Mouse (Mus musculus) midbrain, embryonic 13.5 days (tissue): ENCODE results near the gene Tsen34. TPM values are rescaled to one million over a fixed set of nuclear protein-coding genes. Genes with fewer than 3 reads are reported as not detected.
"Not testable (repeated sequence)": the region's sequence is repeated elsewhere in the genome, so short reads cannot be mapped to it uniquely, and the experiment has no call there.

ENCODE experiments used
- ATAC-seq: fragments of 200-750 bp; cut with Nextera tagmentation; 2 replicates; pipeline ENCODE4 v1.8.0; 2017; ENCODE audit warnings: mild to moderate bottlenecking, moderate TSS enrichment, moderate library complexity
- H3K27ac ChIP-seq: fragments of 300-500 bp; sonication (generic); 2 replicates; pipeline ENCODE4 v1.5.1; 2015; ENCODE audit warnings: inconsistent platforms, mild to moderate bottlenecking, moderate library complexity
- H3K27me3 ChIP-seq: fragments of 300-500 bp; sonication (generic); 2 replicates; pipeline ENCODE4 v1.6.1; 2015; ENCODE audit warnings: mild to moderate bottlenecking, inconsistent platforms
- H3K36me3 ChIP-seq: fragments of 300-500 bp; sonication (generic); 2 replicates; pipeline ENCODE4 v1.6.1; 2015; ENCODE audit warnings: mild to moderate bottlenecking, inconsistent platforms
- H3K4me1 ChIP-seq: fragments of 300-500 bp; sonication (generic); replicated peaks from 2 replicates; pipeline ENCODE4 v1.6.1; 2015; ENCODE audit warnings: inconsistent platforms
- H3K4me2 ChIP-seq: fragments of 300-500 bp; sonication (generic); replicated peaks from 2 replicates; pipeline ENCODE4 v1.6.1; 2015; ENCODE audit warnings: moderate library complexity, mild to moderate bottlenecking, inconsistent platforms
- H3K4me3 ChIP-seq: fragments of 300-500 bp; sonication (generic); replicated peaks from 2 replicates; pipeline ENCODE4 v1.5.1; 2015; ENCODE audit warnings: mild to moderate bottlenecking, inconsistent platforms
- H3K9ac ChIP-seq: fragments of 300-500 bp; sonication (generic); replicated peaks from 2 replicates; pipeline ENCODE4 v1.6.1; 2015; ENCODE audit warnings: mild to moderate bottlenecking, inconsistent platforms
- H3K9me3 ChIP-seq: fragments of 300-500 bp; sonication (generic); 2 replicates; pipeline ENCODE4 v1.6.1; 2016; ENCODE audit warnings: mild to moderate bottlenecking, inconsistent platforms
- WGBS: fragments of 180-500 bp; shearing (Covaris S2); methylation state at CpG from one replicate; pipeline ENCODE4 v1.1.7; 2015; 5-methylcytosine and 5-hydroxymethylcytosine counted together
- polyA plus RNA-seq: library from polyadenylated mRNA; unstranded; fragments of >200 nt; fragmentation: Nextera tagmentation; extraction: Ambion mirVana; gene quantifications from 2 replicates; pipeline ENCODE4 v1.2.1, GENCODE M21; 2015

Tsen34 gene
- polyA plus RNA-seq, 1 experiment from 2014 or later = 225 TPM

GRCm38 (mm10) chr7:3692987-3693808 is 535 bp downstream of the Tsen34 start, which contains the start of gene Mboat7:
Mboat7 (minus strand) TSS chr7:3693523.
- no peaks in the 10 kb centered on the region for H3K9me3 ChIP-seq
- peak within 1 kb of the TSS; percentile 87 for H3K4me2 ChIP-seq
- peak within 1 kb of the TSS; percentile 75 for H3K4me3 ChIP-seq
- H3K36me3 ChIP-seq = peaks cover 25% of the 10 kb centered on the region
- H3K27ac ChIP-seq = peak within 1 kb of the TSS; percentile 91
- 0 out of 2 replicates have a peak, but pooled peaks cover 3% of the 10 kb centered on the region for H3K27me3 ChIP-seq
- H3K9ac ChIP-seq = peak within 1 kb of the TSS; percentile 91
- peaks cover 29% of the 10 kb centered on the region for H3K4me1 ChIP-seq
- peak; percentile 94 for ATAC-seq
- WGBS = 1% methylated on average over 55 of the region's 55 CpGs

- ATAC-seq = no peak
- H3K4me1 ChIP-seq = peaks cover 29% of the 10 kb centered on the region
- no peaks in the 10 kb centered on the region for H3K9me3 ChIP-seq
- H3K27ac ChIP-seq = peak overlapping the region; percentile 91
- peak overlapping the region; percentile 87 for H3K4me2 ChIP-seq
- H3K9ac ChIP-seq = peak overlapping the region; percentile 84
- WGBS = under 1% methylated on average over 18 of the region's 18 CpGs
- 0 out of 2 replicates have a peak, but pooled peaks cover 3% of the 10 kb centered on the region for H3K27me3 ChIP-seq
- peaks cover 25% of the 10 kb centered on the region for H3K36me3 ChIP-seq
- peak overlapping the region; percentile 75 for H3K4me3 ChIP-seq
Observed at GRCm38 (mm10) chr7:3693809-3694075, 1.1 kb downstream of the Tsen34 start.

- Histone ChIP-seq H3K9ac (peak overlapping the region; percentile 84), H3K9me3 (no peaks in the 10 kb centered on the region), H3K4me3 (peak overlapping the region; percentile 75), H3K36me3 (peaks cover 29% of the 10 kb centered on the region), H3K27me3 (0 out of 2 replicates have a peak, but pooled peaks cover 3% of the 10 kb centered on the region), H3K4me1 (peaks cover 29% of the 10 kb centered on the region), H3K27ac (peak overlapping the region; percentile 91), H3K4me2 (peak overlapping the region; percentile 87)
- WGBS = under 1% methylated on average over 55 of the region's 55 CpGs
- peak; percentile 22 for ATAC-seq
Observed at GRCm38 (mm10) chr7:3694076-3694948, 1.6 kb downstream of the Tsen34 start.

GRCm38 (mm10) chr7:3694949-3695305 is 2.3 kb downstream of the Tsen34 start:
- peaks cover 35% of the 10 kb centered on the region for H3K36me3 ChIP-seq
- H3K4me1 ChIP-seq = peaks cover 29% of the 10 kb centered on the region
- H3K9ac ChIP-seq = peak overlapping the region; percentile 84
- H3K27ac ChIP-seq = peak overlapping the region; percentile 91
- 5% methylated on average over 9 of the region's 9 CpGs for WGBS
- not testable (repeated sequence) for H3K9me3 ChIP-seq, ATAC-seq, H3K27me3 ChIP-seq
- H3K4me3 ChIP-seq = peak overlapping the region; percentile 75
- H3K4me2 ChIP-seq = peak overlapping the region; percentile 87

GRCm38 (mm10) chr7:3698471-3698870 is 5.8 kb downstream of the Tsen34 start:
- no peak overlapping the region for H3K4me3 ChIP-seq
- H3K36me3 ChIP-seq = peaks cover 46% of the 10 kb centered on the region
- WGBS = 94% methylated on average over 6 of the region's 6 CpGs
- H3K27ac ChIP-seq = no peak overlapping the region
- H3K4me1 ChIP-seq = peaks cover 19% of the 10 kb centered on the region
- no peak overlapping the region for H3K9ac ChIP-seq
- H3K27me3 ChIP-seq = no peaks in the 10 kb centered on the region
- no peak overlapping the region for H3K4me2 ChIP-seq
- no peak for ATAC-seq
- no peaks in the 10 kb centered on the region for H3K9me3 ChIP-seq

GRCm38 (mm10) chr7:3703148-3703878 is 10.7 kb downstream of the Tsen34 start:
- Histone ChIP-seq H3K27me3 (no peaks in the 10 kb centered on the region), H3K9ac (peak overlapping the region; percentile 45), H3K4me2 (peak overlapping the region; percentile 94), H3K36me3 (peaks cover 57% of the 10 kb centered on the region), H3K9me3 (no peaks in the 10 kb centered on the region), H3K27ac (peak overlapping the region; percentile 94), H3K4me3 (peak overlapping the region; percentile 93), H3K4me1 (peaks cover 30% of the 10 kb centered on the region)
- 22% methylated on average over 6 of the region's 6 CpGs for WGBS
- ATAC-seq = peak; percentile 61

- Histone ChIP-seq H3K27ac (peak within 1 kb of the TSS; percentile 94), H3K4me3 (peak within 1 kb of the TSS; percentile 93), H3K4me1 (peaks cover 30% of the 10 kb centered on the region), H3K9ac (peak within 1 kb of the TSS; percentile 87), H3K4me2 (peak within 1 kb of the TSS; percentile 94), H3K27me3 (no peaks in the 10 kb centered on the region), H3K36me3 (peaks cover 52% of the 10 kb centered on the region), H3K9me3 (no peaks in the 10 kb centered on the region)
- under 1% methylated on average over 42 of the region's 42 CpGs for WGBS
- ATAC-seq = peak; percentile 93
Observed at GRCm38 (mm10) chr7:3703879-3704441, 11.3 kb downstream of the Tsen34 start, which contains the start of gene Rps9. Rps9 (plus strand) TSS chr7:3703993.

- peak; percentile 43; the same call in 1 of the 2 replicates for ATAC-seq
- peaks cover 47% of the 10 kb centered on the region for H3K36me3 ChIP-seq
- WGBS = under 1% methylated on average over 20 of the region's 20 CpGs
Observed at GRCm38 (mm10) chr7:3704475-3704874, 11.8 kb downstream of the Tsen34 start.

GRCm38 (mm10) chr7:3705461-3705860 is 12.8 kb downstream of the Tsen34 start:
- 4% methylated on average over 7 of the region's 7 CpGs for WGBS
- peak overlapping the region; percentile 87 for H3K9ac ChIP-seq
- H3K27me3 ChIP-seq, ATAC-seq, H3K27ac ChIP-seq, H3K9me3 ChIP-seq: not testable (repeated sequence)
- H3K4me3 ChIP-seq = peak overlapping the region; percentile 93
- H3K4me1 ChIP-seq = peaks cover 30% of the 10 kb centered on the region
- H3K4me2 ChIP-seq = peak overlapping the region; percentile 94
- H3K36me3 ChIP-seq = peaks cover 38% of the 10 kb centered on the region

More at GRCm38 (mm10) chr7:3704475-3704874, 11.8 kb downstream of the Tsen34 start:
- Histone ChIP-seq H3K4me3 (peak overlapping the region; percentile 93), H3K27me3 (no peaks in the 10 kb centered on the region), H3K9ac (peak overlapping the region; percentile 87), H3K4me1 (peaks cover 30% of the 10 kb centered on the region), H3K9me3 (no peaks in the 10 kb centered on the region), H3K27ac (peak overlapping the region; percentile 94), H3K4me2 (peak overlapping the region; percentile 94)

GRCm38 (mm10) chr7:3705911-3706310 is 13.2 kb downstream of the Tsen34 start:
- 31% methylated on average over 6 of the region's 6 CpGs for WGBS
- Histone ChIP-seq H3K9me3 (no peaks in the 10 kb centered on the region), H3K9ac (peak overlapping the region; percentile 87), H3K36me3 (peaks cover 34% of the 10 kb centered on the region), H3K4me3 (peak overlapping the region; percentile 93), H3K4me1 (peaks cover 30% of the 10 kb centered on the region), H3K4me2 (peak overlapping the region; percentile 94), H3K27me3 (no peaks in the 10 kb centered on the region), H3K27ac (no peak overlapping the region)
- ATAC-seq = no peak

- Histone ChIP-seq H3K27me3 (no peaks in the 10 kb centered on the region), H3K36me3 (peaks cover 29% of the 10 kb centered on the region), H3K9me3 (no peaks in the 10 kb centered on the region), H3K27ac (0 out of 2 replicates have a peak overlapping the region, but pooled peaks have one; percentile 2), H3K4me3 (peak overlapping the region; percentile 93), H3K4me2 (peak overlapping the region; percentile 94), H3K4me1 (peaks cover 30% of the 10 kb centered on the region), H3K9ac (peak overlapping the region; percentile 87)
- 52% methylated on average over 11 of the region's 11 CpGs for WGBS
- ATAC-seq = no peak
Observed at GRCm38 (mm10) chr7:3706343-3706934, 13.8 kb downstream of the Tsen34 start.
